Mouse (Mus musculus) liver, postnatal 0 days (tissue): Measurements from ENCODE around the gene Gabbr2. TPM values are rescaled to one million over a fixed set of nuclear protein-coding genes. Genes with fewer than 3 reads are reported as not detected.
A peak's percentile ranks its signal among the peaks of the same experiment; 100 is the strongest.

Experiments
- ATAC-seq: fragments of 200-750 bp; cut with Nextera tagmentation; 2 replicates; pipeline ENCODE4 v1.8.0; 2017; ENCODE audit warnings: mild to moderate bottlenecking, moderate library complexity
- DNase-seq: peaks from one replicate; pipeline ENCODE4 v3.0.0-alpha.2; 2016
- H3K27ac ChIP-seq: fragments of 300-500 bp; sonication (generic); 2 replicates; pipeline ENCODE4 v1.5.1; 2014; ENCODE audit warnings: antibody characterized with exemption, moderate library complexity, mild to moderate bottlenecking, low read depth
- H3K27me3 ChIP-seq: fragments of 300-500 bp; sonication (generic); 2 replicates; pipeline ENCODE4 v1.6.1; 2014; ENCODE audit warnings: low read length, control low read depth, mixed read lengths; ENCODE audit not compliant: insufficient read depth
- H3K36me3 ChIP-seq: fragments of 300-500 bp; sonication (generic); replicated peaks from 2 replicates; pipeline ENCODE4 v1.6.1; 2014; ENCODE audit warnings: mild to moderate bottlenecking, control low read depth, low read length, moderate library complexity, mixed read lengths; ENCODE audit not compliant: insufficient read depth
- H3K4me1 ChIP-seq: fragments of 300-500 bp; sonication (generic); 2 replicates; pipeline ENCODE4 v1.6.1; 2014; ENCODE audit warnings: antibody characterized with exemption, mild to moderate bottlenecking, control low read depth; ENCODE audit not compliant: insufficient read depth
- H3K4me2 ChIP-seq: fragments of 300-500 bp; sonication (generic); 2 replicates; pipeline ENCODE4 v1.6.1; 2014; ENCODE audit warnings: low read depth, mild to moderate bottlenecking, low read length, moderate library complexity, mixed read lengths
- H3K4me3 ChIP-seq: fragments of 300-500 bp; sonication (generic); 2 replicates; pipeline ENCODE4 v1.5.1; 2014; ENCODE audit warnings: low read depth, low read length
- H3K9ac ChIP-seq: fragments of 300-500 bp; sonication (generic); replicated peaks from 2 replicates; pipeline ENCODE4 v1.6.1; 2014; ENCODE audit warnings: mild to moderate bottlenecking, moderate library complexity
- H3K9me3 ChIP-seq: fragments of 300-500 bp; sonication (generic); 2 replicates; pipeline ENCODE4 v1.6.1; 2016; ENCODE audit warnings: mild to moderate bottlenecking, control low read depth, low read length, mixed read lengths
- CTCF ChIP-seq: sonication (generic); IDR thresholded peaks from 2 replicates; pipeline ENCODE4 v1.5.1; 2016; ENCODE audit warnings: antibody characterized with exemption, low read depth
- EP300 ChIP-seq: IDR thresholded peaks from 2 replicates; pipeline ENCODE4 v1.6.1; 2016; ENCODE audit warnings: antibody characterized with exemption, low read depth, mild to moderate bottlenecking
- WGBS: fragments of 180-500 bp; shearing (Covaris S2); extraction: QIAGEN DNeasy Blood & Tissue Kit; methylation state at CpG from one replicate; pipeline ENCODE4 v1.1.7; 2014; ENCODE audit not compliant: insufficient replicate concordance; 5-methylcytosine and 5-hydroxymethylcytosine counted together
- polyA plus RNA-seq: library from polyadenylated mRNA; unstranded; fragments of >200 nt; fragmentation: Nextera tagmentation; extraction: Ambion mirVana; gene quantifications from 2 replicates; pipeline ENCODE4 v1.2.1, GENCODE M21; 2015

Gabbr2 gene
- polyA plus RNA-seq, 1 experiment from 2014 or later = 0.20 TPM

- H3K4me1 ChIP-seq = peaks cover 26% of the 10 kb centered on the region
- H3K9me3 ChIP-seq = no peaks in the 10 kb centered on the region
- peak overlapping the region; percentile 0; the same call in 1 of the 2 replicates for H3K4me2 ChIP-seq
- no peak overlapping the region for H3K9ac ChIP-seq
- no peaks in the 10 kb centered on the region for H3K36me3 ChIP-seq
- WGBS = 47% methylated on average over 12 of the region's 12 CpGs
- H3K27ac ChIP-seq = no peak overlapping the region
- TF ChIP-seq EP300 (peak; percentile 86), CTCF (no peak)
- H3K27me3 ChIP-seq = 0 out of 2 replicates have a peak, but pooled peaks cover 2% of the 10 kb centered on the region
- H3K4me3 ChIP-seq = no peak overlapping the region
- no peak for DNase-seq
- peak; percentile 77 for ATAC-seq
Measured at GRCm38 (mm10) chr4:46904129-46904528, 87.5 kb downstream of the Gabbr2 start.

- no peak overlapping the region for H3K9ac ChIP-seq
- H3K9me3 ChIP-seq = no peaks in the 10 kb centered on the region
- DNase-seq = no peak
- H3K27me3 ChIP-seq = peaks cover 2% of the 10 kb centered on the region; the same call in 1 of the 2 replicates
- no peak overlapping the region for H3K27ac ChIP-seq
- peaks cover 7% of the 10 kb centered on the region for H3K4me1 ChIP-seq
- no peak overlapping the region for H3K4me3 ChIP-seq
- TF ChIP-seq EP300 (no peak), CTCF (no peak)
- ATAC-seq = no peak
- no peaks in the 10 kb centered on the region for H3K36me3 ChIP-seq
- no peak overlapping the region for H3K4me2 ChIP-seq
- 75% methylated on average over 4 of the region's 4 CpGs for WGBS
Measured at GRCm38 (mm10) chr4:46898546-46898945, 93.1 kb downstream of the Gabbr2 start.

GRCm38 (mm10) chr4:46897634-46898399, 93.9 kb downstream of the Gabbr2 start:
- Histone ChIP-seq H3K4me2 (no peak overlapping the region), H3K4me3 (no peak overlapping the region), H3K27ac (no peak overlapping the region), H3K4me1 (peaks cover 2% of the 10 kb centered on the region; the same call in 1 of the 2 replicates), H3K27me3 (peaks cover 2% of the 10 kb centered on the region; the same call in 1 of the 2 replicates), H3K9ac (no peak overlapping the region), H3K36me3 (no peaks in the 10 kb centered on the region), H3K9me3 (no peaks in the 10 kb centered on the region)
- DNase-seq (no peak), ATAC-seq (0 out of 2 replicates have a peak, but pooled peaks have one; percentile 33)
- TF ChIP-seq CTCF (no peak), EP300 (no peak)
- WGBS = 77% methylated on average over 18 of the region's 18 CpGs

- DNase-seq (no peak), ATAC-seq (no peak)
- no peak overlapping the region for H3K4me3 ChIP-seq
- H3K27ac ChIP-seq = no peak overlapping the region
- no peaks in the 10 kb centered on the region for H3K36me3 ChIP-seq
- no peak for TF ChIP-seq EP300
- no peak for TF ChIP-seq CTCF
- no peaks in the 10 kb centered on the region; the same call in 1 of the 2 replicates for H3K27me3 ChIP-seq
- H3K9me3 ChIP-seq = no peaks in the 10 kb centered on the region
- H3K4me2 ChIP-seq = no peak overlapping the region
- H3K9ac ChIP-seq = no peak overlapping the region
- peaks cover 2% of the 10 kb centered on the region; the same call in 1 of the 2 replicates for H3K4me1 ChIP-seq
- WGBS = 65% methylated on average over 9 of the region's 9 CpGs
Measured at GRCm38 (mm10) chr4:46894144-46894543, 97.5 kb downstream of the Gabbr2 start.

GRCm38 (mm10) chr4:46889175-46889574, 102.5 kb downstream of the Gabbr2 start:
- H3K27me3 ChIP-seq = no peaks in the 10 kb centered on the region
- 76% methylated on average over 10 of the region's 10 CpGs for WGBS
- no peak overlapping the region for H3K4me2 ChIP-seq
- H3K4me3 ChIP-seq = no peak overlapping the region
- peaks cover 10% of the 10 kb centered on the region for H3K4me1 ChIP-seq
- H3K9me3 ChIP-seq = no peaks in the 10 kb centered on the region
- H3K27ac ChIP-seq = no peak overlapping the region
- no peak overlapping the region for H3K9ac ChIP-seq
- TF ChIP-seq EP300 (no peak), CTCF (no peak)
- DNase-seq (no peak), ATAC-seq (no peak)
- H3K36me3 ChIP-seq = no peaks in the 10 kb centered on the region

GRCm38 (mm10) chr4:46885627-46886383, 105.9 kb downstream of the Gabbr2 start:
- Histone ChIP-seq H3K36me3 (no peaks in the 10 kb centered on the region), H3K4me3 (no peak overlapping the region), H3K9ac (no peak overlapping the region), H3K4me1 (peaks cover 9% of the 10 kb centered on the region), H3K27me3 (no peaks in the 10 kb centered on the region), H3K9me3 (no peaks in the 10 kb centered on the region), H3K4me2 (no peak overlapping the region), H3K27ac (peak overlapping the region; percentile 39; the same call in 1 of the 2 replicates)
- TF ChIP-seq EP300 = no peak
- TF ChIP-seq CTCF = no peak
- DNase-seq (no peak), ATAC-seq (peak; percentile 73)
- WGBS = 70% methylated on average over 20 of the region's 20 CpGs
